Mouse (Mus musculus) telencephalon, adult 2 months (tissue): Measurements from ENCODE around the gene Bcr.

Experiments used
- DNase-seq: peaks from one replicate; pipeline ENCODE4 v3.0.0-alpha.2; 2011; ENCODE audit warnings: low read depth, low spot score

Gene Bcr

DNA sequence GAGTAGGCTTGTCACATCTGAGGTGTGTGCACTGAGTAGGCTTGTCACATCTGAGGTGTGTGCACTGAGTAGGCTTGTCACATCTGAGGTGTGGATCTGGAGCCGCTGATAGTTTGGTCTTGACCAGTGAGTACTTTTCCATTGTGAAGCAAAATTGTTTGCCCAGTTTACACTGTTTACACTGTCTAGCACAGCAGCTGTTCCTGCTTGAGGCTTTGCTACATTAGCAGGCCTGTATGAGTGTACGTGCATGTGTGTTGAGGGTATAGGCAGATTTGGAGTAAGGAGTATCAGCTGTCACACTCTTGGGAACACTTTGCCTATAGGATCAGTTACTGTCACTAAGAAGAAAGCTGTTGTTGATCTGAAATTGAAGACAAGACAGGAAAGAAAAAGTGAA lies 173.1 kb downstream of the Bcr start:
- no peak for DNase-seq
